Mouse (Mus musculus) liver, adult 2 months (tissue): ENCODE data around the gene Noc4l.

Experiments used
- CTCF ChIP-seq: fragments of 200-500 bp; IDR thresholded peaks from 2 replicates; pipeline ENCODE4 v1.5.1; 2011; ENCODE audit warnings: low read depth, low read length, control low read depth
- POLR2A ChIP-seq: fragments of 200-500 bp; IDR thresholded peaks from 2 replicates; pipeline ENCODE4 v1.6.1; 2011; ENCODE audit warnings: low read length, control low read depth; ENCODE audit not compliant: insufficient read depth; ENCODE audit errors: extremely low read depth

DNA sequence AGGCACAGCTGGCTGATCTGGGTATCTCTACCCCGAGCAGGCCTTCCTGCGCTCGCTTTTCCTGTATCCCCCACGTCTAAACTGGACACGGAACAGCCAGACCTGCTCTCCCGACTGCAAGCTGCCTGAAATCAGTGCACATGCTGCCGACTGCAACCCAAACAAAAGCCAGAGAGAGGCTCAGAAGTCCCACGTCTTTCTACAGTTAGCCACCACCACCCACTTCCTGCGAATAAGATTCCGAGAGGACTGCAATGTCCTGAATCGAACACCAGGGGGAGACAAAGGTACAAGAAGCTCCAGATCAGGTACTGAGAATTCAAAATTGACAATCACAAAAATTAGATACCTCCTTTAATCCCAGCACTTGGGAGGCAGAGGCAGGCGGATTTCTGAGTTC, 13.8 kb downstream of the Noc4l start:
- no peak for TF ChIP-seq POLR2A
- TF ChIP-seq CTCF: peak; percentile 53
